Mouse (Mus musculus) embryonic fibroblast, embryonic 13.5 days (primary cell): Measurements from ENCODE around the gene S100pbp.

Experiments
- CTCF ChIP-seq: IDR thresholded peaks from 2 replicates; pipeline ENCODE4 v1.5.1; 2011; ENCODE audit warnings: mild to moderate bottlenecking, control low read depth, low read length, moderate library complexity, borderline replicate concordance; ENCODE audit not compliant: insufficient read depth
- POLR2A ChIP-seq: IDR thresholded peaks from 2 replicates; pipeline ENCODE4 v1.6.1; 2011; ENCODE audit warnings: low read depth, mild to moderate bottlenecking, control low read depth, low read length, moderate library complexity

GRCm38 (mm10) chr4:129236236-129236813 is 46.8 kb upstream of the S100pbp start:
- TF ChIP-seq CTCF: no peak
- no peak for TF ChIP-seq POLR2A
